Mouse (Mus musculus) ES-E14 (cell line): Measurements from ENCODE around the gene Trip11.

Source experiments
- HCFC1 ChIP-seq: IDR thresholded peaks from 2 replicates; pipeline ENCODE4 v1.6.1; 2012; ENCODE audit warnings: low read length, inconsistent platforms, borderline replicate concordance; ENCODE audit not compliant: insufficient read depth
- ZNF384 ChIP-seq: IDR thresholded peaks from 2 replicates; pipeline ENCODE4 v1.6.1; 2012; ENCODE audit warnings: low read depth, low read length, inconsistent platforms

DNA sequence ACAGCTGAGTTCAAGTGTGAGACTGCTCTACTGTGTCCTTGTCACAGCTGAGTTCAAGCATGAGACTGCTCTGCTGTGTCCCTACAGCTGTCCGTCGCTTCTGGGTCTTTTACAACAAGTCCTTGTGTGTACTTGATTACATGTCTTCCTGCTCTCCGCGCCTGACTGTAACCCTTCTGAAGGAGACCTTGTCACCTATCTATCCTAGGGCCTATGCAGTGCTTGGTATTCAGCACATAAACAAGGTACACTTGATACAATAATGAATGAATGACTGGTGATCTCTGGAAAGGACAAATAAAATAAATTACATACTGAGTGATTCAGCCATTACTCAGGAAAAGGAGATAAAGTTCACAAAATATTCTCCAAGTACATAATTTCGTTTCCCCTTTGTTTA is 55.1 kb downstream of the Trip11 start:
- no peak for TF ChIP-seq HCFC1
- no peak for TF ChIP-seq ZNF384
